Mouse (Mus musculus) lung, adult 18-20 months (tissue): Measurements from ENCODE around the gene Surf2.
A peak's percentile ranks its signal among the peaks of the same experiment; 100 is the strongest.
"Not testable (repeated sequence)": the region's sequence is repeated elsewhere in the genome, so short reads cannot be mapped to it uniquely, and the experiment has no call there.

Source experiments
- DNase-seq, 2 experiments: peaks; one replicate each; pipeline ENCODE4 v3.0.0; 2022; ENCODE audit warnings: mixed read lengths in 2 of 2

The Surf2 gene

DNA sequence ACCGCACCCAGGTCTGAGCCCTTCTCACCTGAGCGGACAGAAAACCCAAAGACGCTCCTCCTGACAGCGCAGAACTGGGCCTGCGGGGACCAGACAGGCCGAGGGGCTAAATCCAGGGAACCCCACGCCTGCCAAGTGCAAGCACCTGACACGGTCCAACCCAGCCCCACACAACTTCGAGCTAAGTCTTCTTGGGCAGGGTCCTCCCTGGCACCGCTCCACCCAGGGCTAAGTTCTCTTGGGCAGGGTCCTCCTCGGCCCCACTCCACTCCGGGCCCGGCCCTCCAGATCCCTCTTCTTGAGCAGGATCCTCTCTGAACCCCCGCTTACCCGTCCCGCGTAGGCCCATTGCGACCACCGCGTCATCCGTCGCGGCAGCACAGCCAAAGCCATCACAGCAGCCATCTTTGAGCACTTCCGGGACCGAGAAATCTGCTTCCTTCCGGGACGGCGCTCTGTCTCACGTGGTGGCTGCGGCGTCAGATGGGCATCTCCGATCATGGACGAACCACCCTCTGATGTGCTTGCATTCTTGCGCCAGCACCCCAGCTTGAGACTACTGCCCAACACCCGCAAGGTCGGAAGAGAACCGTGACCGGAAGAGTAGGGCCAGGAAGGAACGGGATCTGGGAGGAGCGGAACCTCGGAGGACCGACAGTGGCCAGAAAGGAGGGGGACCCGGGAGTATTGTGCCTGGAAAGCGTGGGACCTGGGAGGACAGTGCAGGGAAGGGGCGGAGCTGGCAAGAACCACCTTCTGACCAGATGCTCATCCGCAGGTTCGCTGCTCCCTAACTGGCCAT is at the start of gene Surf2, which contains the start of gene Surf1:
Gene Surf2, plus strand, starts transcription at position 441 of the 802 bp plus-strand sequence.
Gene Surf1, minus strand, starts transcription at position 604 of the 802 bp plus-strand sequence.
- peak; percentile 82 to 83 for DNase-seq

DNA sequence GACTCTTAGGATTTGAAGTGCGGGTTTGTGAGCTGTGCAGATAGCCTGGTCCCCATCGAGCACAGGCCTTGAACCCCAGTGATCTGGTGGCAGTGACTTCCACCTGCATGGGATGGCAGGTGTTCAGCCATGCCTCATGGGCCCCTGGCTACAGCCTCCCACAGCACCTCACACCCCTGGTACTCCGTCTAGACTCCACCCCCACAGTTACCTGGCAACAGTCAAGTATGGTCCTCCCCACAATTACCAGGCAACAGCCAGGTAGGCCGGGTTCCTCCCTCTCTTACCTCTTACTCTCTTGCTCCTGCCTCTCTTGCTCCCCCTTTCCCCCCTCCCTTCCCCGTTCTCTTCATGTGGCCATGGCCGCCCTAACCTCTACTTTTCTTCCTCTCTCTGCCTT is 45.5 kb upstream of the Surf2 start:
- DNase-seq, result no peak

DNA sequence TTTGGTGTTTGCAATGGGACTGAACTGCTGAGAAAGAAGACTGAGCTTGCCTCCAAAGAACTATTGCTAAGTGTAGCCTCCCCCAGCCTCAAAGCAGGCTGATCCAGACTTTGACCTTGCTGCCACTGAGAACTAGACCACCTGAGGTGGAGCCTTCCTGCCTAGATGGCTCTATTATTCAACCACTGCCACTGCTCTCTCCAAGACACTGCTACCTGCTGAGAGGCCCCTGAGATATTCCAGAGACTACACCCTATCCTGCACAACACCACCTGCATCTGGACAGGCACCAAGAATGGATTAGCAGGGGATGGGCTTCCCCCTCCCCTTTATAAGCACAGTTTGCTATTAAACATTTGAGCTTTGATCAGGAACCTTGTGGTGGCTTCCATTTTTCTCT is 37.6 kb upstream of the Surf2 start:
- no peak for DNase-seq

DNA sequence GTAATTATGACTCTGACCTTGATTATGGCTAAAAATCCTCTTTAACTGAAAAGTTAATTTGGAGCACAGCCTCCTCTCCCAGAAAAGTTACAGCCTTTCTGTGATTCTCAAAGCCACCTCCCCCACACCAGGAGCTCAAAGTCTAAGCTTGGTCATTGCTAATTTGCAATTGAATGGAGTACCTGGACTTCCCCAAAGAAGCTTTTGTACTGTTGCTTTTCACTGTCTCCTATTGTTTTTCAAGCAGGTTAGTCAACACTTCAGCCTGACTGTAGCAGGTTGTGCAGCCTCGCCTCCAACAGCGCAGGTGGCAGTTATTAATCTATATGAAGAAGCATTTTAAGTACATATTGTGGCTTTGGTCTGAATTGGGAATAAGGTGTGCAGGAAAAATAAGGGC is 30.6 kb upstream of the Surf2 start:
- not testable (repeated sequence) for DNase-seq

DNA sequence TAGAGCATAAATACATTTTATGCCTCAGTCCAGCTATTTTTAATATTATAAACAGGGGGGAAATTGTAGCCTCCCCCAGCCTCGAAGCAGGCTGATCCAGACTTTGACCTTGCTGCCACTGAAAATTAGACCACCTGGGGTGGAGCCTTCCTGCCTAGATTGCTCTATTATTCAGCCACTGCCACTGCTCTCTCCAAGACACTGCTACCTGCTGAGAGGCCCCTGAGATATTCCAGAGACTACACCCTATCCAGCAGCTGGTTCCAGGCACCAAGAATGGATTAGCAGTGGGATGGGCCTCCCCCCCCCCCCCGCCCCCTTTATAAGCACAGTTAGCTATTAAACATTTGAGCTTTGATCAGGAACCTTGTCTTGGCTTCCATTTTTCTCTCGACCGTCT is 30.0 kb upstream of the Surf2 start:
- DNase-seq, result not testable (repeated sequence)

DNA sequence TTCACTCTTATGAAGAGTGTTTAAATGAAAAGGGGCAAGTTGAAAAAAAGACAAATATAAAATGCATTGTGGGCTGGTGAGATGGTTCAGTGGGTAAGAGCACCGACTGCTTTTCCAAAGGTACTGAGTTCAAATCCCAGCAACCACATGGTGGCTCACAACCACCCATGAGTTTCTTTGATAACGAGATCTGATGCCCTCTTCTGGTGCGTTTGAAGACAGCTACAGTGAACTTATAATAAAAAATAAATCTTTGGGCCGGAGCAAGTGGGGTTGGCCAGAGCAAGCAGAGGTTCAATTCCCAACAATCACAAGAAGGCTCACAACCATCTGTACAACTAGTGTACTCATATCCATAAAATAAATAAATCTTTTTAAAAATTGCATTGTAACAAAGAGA is 20.3 kb upstream of the Surf2 start:
- DNase-seq, result no peak

DNA sequence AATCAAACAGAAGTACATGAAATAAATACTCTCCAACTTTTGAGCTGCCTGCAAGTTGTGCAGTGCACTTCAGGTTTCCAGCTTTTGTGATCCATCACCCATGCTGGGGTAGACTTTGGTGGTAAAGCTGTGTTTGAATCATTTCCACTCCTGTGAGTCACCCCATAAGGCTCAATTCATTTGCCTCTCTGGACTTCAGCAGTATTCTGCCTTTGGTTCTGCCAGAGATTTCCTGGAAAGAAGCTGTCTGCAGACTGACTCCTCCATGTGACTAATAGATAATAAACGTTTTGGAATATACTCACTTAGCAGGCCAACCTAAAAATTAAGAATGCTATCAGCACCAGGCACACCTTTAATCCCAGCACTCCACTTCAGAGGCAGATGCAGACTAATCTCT is 15.4 kb upstream of the Surf2 start:
- DNase-seq, result no peak

DNA sequence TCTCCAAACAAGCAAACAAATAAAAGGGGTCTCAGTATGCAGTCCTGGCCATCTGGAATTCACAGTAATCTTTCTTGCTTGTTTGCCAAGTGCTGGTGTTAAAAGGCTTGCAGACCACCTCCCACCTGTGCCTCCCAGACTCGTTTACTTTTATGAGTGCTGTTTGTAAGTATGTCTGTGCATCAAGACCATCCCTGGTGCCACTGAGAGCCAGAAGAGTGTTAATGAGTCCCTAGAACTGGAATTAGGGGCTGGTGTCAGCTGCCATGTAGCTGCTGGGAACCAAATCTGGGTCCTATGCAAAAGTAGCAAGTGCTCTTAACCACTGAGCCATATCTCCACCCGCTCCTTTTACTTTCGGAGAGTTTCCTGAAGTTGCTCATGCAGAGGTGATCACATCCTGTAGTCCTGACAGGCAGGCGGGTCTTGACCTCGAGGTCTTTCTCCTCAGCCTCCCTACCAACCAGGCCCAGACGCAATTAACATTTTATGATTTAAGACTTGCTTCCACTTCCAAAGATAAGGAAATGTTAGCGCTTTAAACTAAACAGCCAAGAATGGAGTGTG is 14.2 kb upstream of the Surf2 start:
- no peak for DNase-seq

DNA sequence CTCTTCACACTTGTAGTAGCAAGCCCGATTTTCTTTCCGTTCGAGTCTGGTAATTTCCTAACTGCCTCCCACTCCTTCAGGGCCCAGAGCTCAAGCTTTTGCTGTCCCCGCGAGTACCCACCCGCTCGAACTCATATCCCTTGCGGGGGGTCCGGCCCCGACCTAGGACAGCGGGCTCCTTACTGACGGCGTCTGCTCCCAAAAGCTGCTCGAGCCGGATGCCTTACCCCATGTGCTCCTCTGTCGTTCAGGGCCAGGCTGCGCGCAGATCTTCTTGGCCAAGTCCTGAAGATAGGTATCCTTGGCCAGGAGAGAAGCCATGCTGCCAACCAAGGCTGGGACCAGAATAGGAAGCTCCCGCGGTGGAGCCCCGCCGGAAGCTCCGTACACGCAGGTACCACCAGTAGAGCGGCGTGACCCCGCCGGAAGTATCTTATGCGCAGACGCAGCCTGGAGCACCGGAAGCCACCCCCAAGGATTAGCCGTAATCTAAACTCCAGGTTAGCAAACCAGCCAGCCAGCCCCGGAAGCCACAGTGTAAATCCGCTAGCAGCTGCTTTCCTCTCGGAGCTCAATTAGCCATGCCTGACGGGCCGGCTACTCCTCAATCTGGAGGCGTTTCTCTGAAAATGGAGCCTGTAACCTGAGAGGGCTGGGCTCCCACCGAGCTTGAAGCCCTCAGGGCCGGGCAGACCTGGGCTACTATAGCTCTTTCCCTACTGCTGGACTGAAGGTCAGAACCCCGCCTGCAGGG is 13.5 kb upstream of the Surf2 start, which contains the start of gene Surf6:
Gene Surf6, minus strand, starts transcription at position 413 of the 754 bp plus-strand sequence.
- peak; percentile 96 to 97 for DNase-seq

DNA sequence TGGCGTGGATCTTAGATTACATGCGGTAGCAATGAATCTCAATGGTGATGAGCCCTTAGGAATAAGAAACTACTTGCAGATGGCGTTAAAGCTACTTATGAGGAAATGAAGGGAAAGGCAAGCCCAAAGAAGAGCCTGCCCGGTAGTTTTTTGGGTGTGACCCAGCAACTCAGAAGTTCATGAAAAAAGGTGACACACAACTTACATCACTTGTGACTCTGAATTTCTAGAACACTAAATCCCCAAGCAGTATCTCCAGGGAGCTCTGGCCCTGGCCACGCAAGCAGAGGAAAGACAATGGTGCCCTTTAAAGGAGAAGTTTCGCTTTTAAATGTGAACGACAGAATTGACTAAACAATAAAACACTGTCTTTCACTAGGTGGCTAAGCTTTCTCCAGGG is 12.9 kb upstream of the Surf2 start:
- no peak for DNase-seq

DNA sequence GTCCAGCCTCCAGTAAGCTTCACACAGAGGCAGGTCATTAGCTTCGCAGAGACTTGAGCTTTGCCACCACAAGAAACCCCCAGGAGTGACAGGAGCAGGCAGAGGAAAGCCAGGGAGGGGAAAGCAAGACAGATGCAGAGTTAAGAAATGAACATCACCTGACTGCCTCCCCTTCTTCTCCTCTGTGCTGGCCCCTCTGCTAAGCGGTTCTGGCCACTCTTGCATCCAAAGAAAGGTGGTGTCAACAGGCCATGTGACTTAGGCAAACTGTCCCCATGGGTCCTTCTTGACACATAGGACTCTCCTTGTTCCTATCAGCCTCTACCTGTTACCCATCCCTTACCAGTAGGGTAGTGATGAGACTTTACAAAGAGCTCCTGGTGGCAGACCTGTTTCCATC is 10.2 kb upstream of the Surf2 start:
- no peak for DNase-seq

DNA sequence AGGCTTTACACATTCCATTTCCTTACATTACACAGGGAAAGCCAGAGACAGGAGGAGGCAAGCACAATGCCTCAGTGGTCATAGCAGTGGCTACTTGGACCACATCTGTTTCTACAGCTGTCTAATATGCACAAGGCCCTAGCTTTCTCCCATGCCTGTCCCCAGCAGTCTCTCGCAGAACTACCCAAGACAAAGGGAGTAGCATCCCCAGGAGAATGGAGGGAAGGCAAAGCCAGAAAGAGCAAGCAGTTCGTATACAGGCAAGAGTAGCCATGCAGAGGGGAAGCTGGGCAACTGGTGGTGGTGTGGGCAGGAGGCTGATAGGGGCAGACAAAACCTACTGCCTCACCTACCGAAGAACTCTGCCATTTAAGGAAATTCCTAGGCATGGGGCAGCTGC is 9.7 kb upstream of the Surf2 start:
- no peak for DNase-seq

DNA sequence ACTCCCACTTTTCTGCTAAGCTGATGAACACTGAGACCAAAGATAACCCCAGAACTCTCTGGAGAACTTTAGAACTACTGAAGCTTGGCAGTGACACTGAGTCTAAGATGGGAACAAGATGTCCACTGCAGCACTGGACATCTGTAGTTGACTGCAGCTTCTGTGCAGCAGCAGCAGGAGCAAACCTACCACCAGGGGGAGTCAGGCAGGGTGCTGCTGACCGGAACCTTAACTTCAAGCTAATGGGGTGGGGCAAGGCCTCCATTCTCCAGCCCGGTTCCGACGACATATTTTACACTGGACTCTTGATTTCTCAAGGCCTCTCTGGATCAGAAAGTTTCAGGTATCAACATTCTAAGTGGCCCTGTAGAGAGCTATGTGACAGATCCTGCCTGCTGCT is 9.1 kb upstream of the Surf2 start:
- peak in 1 of 2 experiments; percentile 59 for DNase-seq

DNA sequence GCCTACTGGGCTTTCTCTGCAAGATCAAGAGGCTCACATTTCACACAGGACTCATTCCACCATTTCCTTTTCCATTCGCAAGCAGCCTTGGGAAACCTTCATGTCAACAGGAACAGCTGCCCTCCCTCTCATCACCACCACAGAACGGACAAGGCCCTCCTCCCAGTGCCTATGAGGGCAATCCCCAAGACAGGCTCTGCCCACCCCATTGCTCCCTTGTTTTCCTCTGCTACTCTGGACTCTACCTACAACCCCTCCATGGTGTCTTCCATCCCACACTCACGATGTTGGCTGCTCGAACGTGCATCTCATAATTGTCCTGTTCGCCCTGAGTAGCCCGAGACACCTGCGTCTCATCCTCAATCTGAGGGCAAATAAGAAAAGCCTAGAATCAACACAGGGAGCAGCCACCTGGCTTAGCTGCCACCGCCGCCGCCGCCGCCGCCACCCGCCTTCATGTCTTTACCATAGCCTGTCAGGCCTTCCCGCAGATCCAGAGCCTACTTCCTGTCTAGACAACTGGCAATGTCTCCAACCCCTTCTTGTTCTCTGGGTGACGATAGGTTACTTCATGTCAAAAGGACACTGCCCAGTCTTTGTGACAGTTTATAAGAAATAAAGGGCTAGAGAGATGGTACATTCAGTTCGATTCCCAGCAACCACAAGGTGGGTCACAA is 7.3 kb upstream of the Surf2 start:
- no peak for DNase-seq

DNA sequence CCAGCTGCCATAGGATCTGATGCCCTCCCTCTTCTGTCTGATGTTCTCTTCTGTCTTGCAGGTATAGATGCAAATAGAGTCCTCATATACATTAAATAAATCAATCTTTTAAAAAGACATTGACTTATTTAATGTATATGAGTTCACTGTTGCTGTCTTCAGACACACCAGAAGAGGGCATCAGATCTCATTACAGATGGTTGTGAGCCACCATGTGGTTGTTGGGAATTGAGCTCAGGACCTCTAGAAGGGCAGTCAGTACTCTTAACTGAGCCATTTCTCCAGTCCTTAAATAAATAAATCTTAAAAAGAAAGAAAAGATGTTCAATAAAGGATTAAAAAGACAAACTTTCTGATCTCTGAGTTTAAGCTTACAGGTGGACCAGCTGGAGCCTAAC is 6.8 kb upstream of the Surf2 start:
- DNase-seq, result no peak

DNA sequence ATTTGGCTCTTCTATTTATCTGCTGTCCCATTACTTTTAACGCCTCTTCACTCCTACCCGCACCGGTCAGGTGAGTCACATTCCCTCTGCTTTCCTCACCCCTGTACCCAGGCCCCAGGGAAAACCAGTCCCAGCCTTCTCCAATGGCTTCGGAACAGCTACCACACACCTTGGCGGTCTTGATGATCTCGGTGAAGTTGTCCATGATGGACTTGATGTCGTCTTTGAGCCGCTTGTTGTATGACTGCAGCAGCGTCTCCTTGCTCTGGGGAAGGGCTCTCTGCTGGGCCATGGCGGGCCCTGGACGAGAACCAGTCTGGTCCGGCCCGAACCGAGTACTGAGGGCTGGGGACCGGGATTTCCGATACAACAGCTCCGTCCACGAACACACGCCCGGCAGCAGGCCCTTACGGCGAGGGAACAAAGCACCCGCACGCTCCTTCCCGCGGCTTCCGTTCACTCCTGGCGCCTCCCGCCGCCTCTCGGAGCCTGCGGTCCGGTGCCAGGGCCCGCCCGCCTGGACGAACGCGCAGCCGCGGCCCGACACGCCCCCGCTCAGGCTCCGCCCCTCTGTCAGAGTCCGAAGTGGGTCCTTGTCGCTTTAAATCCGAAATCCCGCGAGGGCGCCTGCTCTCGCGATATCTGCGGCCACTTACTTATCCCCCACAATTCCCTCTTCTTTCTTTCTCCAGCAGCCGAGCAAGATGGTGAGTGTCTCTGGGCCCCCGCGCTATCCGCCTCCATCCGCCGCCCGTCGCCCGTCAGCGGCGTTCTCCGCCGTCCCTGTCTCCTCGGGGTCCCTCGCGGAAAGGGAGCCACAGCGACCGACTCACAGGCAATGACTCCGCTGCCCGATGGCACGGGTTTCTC is 5.8 kb upstream of the Surf2 start, which contains the start of the genes Med22 and Rpl7a:
Gene Med22, minus strand, starts transcription at position 554 of the 870 bp plus-strand sequence.
Gene Rpl7a, plus strand, starts transcription at position 641 of the 870 bp plus-strand sequence.
- peak; percentile 99 for DNase-seq

DNA sequence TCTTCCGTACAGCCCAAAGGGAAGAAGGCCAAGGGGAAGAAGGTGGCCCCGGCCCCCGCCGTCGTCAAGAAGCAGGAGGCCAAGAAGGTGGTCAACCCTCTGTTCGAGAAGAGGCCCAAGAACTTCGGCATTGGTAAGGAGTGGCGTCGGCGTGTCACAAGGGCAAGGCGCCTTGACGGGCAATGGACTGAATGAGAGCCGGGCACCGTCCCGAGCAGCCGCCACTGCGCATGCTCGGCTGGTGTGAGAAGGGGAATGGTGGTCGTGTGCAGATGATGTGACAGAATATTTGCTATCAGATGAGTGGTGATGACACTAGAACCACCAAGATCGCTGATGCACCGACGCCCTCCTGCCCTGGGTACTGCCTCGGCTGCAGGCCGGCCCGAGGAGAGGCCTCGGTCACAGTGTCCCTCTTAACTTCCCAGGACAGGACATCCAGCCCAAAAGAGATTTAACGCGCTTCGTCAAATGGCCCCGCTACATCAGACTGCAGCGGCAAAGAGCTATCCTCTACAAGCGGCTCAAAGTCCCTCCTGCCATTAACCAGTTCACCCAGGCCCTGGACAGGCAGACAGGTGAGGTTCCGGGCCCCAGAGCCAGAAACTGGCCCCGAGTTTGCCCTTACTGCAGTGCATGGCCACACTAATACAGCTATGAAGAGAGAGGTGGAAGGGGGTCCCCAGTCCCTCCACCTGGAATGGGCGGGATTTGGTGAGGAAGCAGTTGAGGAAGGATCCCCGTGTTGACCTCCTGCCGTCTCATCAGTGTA is 5.0 kb upstream of the Surf2 start:
- DNase-seq, result peak in 1 of 2 experiments; percentile 41

DNA sequence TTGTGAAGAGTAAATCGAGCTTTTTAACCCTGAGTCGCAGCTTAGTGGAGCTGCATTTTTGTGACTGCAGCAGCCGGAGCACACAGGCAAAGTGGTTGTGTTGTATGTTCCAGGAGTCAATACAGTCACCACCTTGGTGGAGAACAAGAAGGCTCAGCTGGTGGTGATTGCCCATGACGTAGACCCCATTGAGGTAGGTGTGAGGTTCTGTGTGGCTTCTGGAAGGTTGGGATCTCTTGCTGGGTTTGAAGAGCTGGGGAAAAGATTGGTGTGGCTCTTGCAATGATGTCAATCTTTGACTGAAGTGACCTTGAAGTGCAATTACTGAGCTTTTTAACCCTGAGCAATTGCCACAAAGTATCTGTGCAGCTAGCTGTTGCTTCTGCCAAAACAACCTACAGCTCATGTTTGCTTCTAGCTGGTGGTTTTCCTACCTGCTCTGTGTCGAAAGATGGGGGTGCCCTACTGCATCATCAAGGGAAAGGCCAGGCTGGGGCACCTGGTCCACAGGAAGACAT is 3.9 kb upstream of the Surf2 start:
- no peak for DNase-seq

DNA sequence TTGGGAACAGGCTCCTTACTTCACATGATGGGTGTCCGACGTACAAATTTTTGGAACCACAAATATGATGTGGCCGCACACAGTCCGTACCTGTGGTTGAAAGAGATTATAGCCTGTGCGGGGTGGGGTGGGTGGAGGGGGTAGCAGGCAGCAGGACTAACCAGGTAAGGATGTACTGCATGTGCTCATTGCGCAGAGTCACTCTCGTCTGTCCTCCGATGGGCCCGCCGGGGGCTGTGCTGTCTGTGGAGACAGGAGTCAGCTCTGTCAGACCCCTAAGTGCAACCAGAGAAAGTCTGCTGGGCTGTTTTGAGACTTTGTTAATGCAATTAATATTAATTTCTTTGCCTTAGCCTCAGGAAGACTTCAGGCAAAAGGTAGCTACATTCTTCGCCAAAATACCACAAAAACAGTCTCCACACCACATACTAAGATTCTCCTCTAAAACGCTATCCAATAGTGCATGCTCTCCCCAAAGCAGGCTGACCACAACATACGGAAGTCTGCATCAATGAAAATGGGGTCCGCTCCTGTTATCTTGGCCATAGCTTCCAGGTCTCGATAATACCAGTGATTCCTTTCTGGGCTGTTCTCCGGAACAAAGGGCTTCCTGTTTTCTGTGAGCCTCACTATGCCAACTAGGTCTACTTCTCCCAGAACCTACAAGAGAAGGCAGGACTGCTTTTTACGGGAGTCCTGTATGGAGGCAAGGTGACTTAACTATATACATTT is 2.6 kb upstream of the Surf2 start:
- DNase-seq, result no peak
